Mouse (Mus musculus) heart, postnatal 25 days (tissue): ENCODE measurements around the gene Galnt16. TPM values are rescaled to one million over a fixed set of nuclear protein-coding genes. Genes with fewer than 3 reads are reported as not detected.

ENCODE experiments used
- DNase-seq: peaks from one replicate; pipeline ENCODE4 v3.0.0; 2022; ENCODE audit warnings: low spot score
- intact Hi-C: fragments of 180-260 bp; cut with DNase I; formaldehyde crosslinking; loops from one replicate; pipeline ENCODE4 v1.15.1; 2025
- total RNA-seq, 2 experiments: library from RNA; stranded (reverse); gene quantifications; 2 replicates each; pipeline ENCODE4 v1.2.3; 2021

Galnt16 gene
- total RNA-seq, 2 experiments from 2014 or later = 3.9 to 4.3 TPM

DNA sequence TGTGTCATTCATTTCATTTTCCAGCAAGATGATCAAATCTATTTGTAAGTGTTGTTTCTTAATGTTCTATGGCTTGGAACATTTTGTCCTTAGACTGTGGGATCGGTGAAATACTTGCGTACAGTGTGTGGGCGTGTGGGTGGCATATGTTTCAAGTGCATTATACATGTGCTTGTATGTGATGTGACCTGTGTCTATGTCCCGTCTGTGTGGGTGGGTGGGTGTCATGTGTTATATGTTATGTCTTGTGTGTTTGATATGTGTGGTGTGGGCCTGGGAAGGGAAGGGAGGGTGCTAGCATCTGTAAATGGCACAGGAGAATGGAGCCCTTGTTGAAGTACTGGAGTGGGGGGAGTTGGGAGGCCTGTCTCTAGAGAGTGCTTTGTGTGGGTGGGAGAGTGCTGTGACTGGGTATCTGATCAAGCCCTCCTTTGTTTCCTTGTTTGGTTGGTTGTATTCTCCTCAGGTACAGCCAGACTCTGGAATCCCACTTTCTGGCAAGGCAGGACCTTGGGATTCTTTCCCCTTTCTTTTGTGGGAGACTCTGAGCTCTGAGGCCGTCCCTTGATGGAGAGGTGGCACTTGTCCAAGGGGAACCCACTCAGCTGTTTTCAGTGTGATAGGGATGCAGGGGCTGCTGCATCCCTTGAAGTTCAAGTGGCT, 9.8 kb downstream of the Galnt16 start:
- no peak for DNase-seq
- intact Hi-C loops = no loop called here

DNA sequence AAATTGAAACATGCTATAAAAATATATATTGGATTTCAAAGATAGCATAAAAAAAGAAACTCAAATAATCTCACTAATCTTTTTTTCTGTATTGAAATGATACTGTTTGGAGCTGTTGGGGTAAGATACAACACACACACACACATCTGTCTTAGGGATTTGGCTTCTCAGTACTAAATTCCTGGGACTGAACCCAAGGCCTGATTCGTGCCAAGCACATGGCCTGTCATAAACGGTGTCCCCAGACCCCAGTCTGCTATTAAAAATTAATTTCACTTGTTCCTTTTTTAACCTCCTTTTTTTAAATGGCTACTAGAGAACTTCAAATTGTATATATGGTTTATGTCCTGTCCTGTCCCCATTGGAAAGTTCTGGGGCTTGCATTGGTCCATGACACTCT, 12.0 kb downstream of the Galnt16 start:
- intact Hi-C loops = no loop called here
- no peak for DNase-seq

DNA sequence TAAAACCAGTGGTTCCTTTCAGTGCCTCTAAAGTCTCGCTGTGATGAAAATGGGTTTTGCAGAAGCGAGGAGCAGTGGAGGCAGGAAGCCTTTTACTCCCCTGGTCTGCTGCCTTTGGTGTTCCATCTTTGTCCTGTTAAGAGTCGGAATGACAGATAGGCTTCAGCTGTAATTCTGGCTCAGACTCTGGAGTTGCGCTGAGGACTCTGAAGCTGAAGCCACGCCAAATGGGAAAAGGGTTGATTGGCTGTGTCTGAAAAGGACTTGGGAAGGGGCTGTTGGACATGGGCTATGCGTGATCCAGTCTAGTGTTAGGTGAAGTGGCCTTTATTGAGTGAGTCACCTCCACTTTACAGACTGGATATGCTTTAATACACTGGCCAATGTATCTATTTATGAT, 12.6 kb downstream of the Galnt16 start:
- DNase-seq = no peak
- intact Hi-C loops = no loop called here

DNA sequence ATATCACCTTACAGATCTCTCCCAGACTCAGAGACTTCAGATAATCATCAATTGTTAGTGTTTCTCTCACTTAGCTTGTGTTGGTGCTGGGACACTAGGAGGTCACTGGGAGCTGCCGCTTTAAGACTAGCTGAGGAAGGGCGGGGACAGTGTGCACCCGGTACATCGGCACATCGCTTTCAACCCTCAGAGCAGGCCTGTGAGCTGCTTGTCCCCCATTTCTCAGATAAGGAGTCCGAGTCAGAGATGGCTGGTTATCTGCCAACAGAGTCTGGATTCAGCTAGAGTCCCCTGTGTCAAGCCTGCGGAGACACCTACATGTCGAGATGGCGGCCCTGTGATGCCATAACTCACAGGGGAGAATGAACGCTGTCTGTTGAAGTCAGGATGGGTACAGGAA, 13.5 kb downstream of the Galnt16 start:
- intact Hi-C loops = no loop called here
- no peak for DNase-seq

DNA sequence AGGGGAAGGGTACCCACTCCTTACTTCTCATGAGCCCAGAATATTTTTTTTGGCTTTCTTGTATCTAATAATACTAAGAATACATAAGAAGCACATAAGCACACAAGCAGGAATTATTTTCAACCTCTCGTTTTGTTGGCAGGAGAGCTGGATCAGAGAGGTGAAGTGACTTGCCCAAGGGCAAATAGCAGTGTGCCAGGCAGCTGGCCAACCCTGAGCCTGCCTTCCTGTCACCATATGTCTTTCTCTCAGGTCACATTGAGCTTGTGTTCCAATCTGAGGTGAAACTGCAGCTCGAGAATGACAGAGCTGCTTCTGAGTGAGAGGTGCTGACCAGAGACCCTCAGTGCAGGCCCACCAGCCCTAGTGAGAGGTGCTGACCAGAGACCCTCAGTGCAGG, 15.8 kb downstream of the Galnt16 start:
- no peak for DNase-seq
- intact Hi-C loops = no loop called here

DNA sequence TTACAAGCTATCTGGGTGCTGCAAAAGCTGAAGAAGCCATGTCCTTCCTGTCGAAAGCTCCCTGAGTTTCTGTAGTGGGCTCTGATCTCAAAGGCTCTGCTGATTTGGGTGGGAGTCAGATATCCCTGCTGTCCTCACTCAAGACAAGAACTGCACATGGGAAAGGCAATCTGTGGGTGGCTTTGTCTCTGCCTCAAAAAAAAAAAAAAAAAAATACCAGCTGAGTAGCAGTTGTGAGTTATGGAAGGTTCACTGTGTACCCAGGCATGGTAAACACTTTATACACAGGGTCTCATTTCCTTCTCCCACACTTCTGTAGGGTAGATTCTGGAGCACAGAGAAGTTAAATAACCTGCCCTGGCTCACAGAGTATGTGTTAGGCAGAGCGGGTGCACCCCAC, 19.2 kb downstream of the Galnt16 start:
- intact Hi-C loops = no loop called here
- DNase-seq = no peak

DNA sequence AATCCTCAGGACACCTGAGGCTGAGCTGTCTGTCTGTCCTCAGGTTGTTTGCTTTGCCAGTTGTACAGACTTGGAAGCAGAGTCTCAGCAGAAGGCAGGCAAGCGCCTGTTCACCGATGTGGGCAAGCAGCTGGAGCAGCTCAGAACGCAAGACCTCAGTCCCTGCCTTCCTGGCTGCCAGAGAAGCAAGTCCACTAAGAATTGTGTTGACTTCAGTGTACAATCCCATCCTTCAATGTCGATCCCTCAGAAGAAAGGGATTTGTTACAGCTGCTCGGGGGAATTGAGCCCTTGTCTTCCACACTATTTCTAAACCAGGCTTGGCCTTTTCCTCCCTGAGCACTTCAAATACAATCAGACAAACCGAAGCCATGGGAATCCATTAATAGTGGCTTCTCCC, 20.2 kb downstream of the Galnt16 start:
- intact Hi-C loops = no loop called here
- DNase-seq = no peak

DNA sequence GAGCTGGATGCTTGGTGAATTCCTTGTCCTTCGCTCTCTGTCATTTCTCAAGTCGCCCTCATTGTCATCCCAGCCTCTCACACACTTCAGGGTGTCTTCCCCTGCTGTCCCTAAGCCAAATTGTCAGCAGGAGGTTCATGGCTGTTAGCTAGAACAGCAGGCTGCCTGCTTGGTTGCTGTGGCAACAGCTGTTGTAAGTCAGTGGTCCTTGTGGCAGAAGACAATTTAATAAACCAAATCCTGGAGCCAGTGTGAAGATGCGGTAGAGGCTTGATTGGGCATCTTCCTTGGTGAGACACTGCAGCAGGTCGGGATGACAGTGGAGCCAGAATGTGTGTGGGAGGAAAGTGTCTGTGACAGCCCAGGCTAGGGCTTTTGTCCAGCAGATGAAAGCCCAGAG, 27.2 kb downstream of the Galnt16 start:
- intact Hi-C loops = no loop called here
- DNase-seq = no peak

DNA sequence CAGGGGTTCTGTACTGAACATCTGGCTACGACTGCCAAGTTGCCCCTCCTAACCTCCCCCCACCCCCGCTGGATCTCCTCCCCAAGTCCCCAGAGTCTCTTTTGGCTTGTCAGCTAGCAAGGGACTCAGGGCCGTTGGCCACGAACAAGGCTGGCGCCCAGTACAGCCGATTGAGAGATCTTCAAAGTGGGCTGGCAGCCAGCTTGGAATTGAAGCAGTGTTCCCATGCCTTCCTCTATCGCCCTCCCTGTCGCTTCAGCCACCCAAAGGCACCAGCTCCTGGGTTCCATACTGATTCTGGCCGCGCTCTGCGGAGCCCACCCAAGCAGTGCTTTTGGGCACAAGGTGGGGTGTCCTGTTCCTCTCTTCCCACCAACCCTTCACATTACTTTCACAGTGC, 31.6 kb downstream of the Galnt16 start:
- peak; percentile 23 for DNase-seq
- intact Hi-C loops = no loop called here

DNA sequence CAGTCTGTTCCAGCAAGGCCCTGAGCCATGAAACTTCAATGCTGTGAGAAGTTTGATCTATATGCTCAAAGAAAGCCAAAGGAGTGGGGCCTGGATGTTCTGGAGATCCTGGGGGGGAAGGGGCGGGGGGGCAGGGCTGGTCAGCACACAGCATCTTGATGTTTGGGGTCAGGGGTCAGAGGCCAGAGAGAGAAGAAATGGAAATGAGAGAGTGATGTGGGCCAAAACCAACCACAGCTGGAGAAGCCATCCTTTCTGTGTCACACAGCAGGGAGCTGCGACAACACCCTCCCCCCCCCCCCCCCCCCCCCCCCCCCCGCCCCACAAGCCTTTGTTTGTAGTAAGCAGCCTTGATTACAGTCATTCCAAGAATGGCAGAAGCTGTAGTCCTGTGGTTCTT, 35.1 kb downstream of the Galnt16 start:
- intact Hi-C loops = no loop called here
- no peak for DNase-seq

DNA sequence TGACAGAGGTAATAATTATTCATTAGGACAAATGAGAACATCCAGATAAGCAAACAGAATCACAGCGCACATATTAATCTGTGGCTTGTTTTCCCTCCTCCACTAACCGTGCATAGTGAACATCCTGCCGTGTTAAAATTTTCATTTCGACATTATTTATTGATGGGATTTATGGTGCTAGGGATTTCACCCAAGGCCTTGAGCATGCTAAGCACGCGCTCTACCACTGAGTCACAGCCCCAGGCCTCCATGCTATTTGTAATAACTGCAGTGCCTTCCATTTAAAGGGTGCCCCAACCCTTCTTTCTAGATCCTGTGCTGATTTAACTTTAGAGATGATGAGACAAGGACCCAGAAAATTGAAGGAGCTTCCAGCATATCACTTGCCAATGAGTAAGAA, 36.2 kb downstream of the Galnt16 start:
- DNase-seq = no peak
- intact Hi-C loops = no loop called here

DNA sequence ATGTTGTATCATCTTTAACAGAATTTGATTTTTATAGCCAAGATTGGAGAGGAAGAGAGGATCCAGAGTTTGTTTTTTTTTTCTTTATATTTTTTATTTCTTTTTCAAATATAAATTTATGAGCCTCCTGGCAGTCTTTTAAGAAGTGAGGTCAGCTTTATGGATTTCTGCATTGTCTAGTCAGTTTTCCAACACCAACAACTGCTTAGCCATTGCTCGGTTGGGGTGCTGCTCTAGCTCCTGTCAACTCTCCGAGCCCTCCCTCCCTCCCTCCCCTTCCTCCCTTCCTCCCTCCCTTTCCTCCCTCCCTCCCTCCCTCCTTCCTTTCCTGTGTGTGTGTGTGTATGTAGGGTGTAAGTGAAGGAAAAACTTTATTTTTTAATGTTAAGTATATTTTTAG, 43.8 kb downstream of the Galnt16 start:
- no peak for DNase-seq
- intact Hi-C loops = no loop called here

DNA sequence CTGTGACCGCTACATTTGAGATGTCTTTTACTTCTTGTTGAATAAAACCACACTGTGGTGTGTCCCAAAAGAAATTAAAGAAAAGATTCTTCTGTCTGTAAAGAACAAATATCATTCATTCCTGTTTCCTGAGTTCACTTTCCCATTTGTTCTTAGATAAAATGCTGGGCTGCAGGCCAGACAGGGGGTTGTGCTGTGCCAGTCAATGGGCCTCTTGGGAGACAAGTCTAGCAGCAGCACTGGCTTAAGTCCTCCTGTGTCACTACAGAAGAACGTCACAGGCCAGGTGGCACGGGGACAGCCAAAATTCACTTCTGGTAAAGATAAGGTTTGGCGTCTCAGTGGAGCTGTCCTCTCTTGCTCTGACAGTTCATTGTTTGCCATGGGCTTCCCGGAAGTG, 44.7 kb downstream of the Galnt16 start:
- DNase-seq = peak; percentile 28
- intact Hi-C loops = no loop called here

DNA sequence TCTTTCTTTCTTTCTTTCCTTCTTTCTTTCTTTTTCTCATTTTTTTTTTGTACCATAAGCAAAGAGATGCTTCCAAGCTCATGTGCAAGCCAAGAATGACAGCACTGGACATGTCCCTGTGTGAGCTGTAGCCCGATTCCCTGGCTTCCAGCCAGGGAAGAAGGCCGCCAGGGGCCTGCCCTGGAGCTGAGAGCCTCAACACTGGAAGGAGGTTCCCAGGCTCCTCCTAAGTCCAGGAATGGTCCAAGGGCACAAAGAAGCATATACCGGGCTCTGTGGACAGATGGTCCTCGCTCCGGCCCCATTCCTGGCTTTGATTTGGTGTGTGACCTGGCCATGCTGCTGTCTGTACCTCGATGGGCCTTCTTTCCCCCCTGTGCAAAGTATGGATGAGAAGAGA, 46.9 kb downstream of the Galnt16 start:
- intact Hi-C loops = no loop called here
- peak; percentile 49 for DNase-seq

DNA sequence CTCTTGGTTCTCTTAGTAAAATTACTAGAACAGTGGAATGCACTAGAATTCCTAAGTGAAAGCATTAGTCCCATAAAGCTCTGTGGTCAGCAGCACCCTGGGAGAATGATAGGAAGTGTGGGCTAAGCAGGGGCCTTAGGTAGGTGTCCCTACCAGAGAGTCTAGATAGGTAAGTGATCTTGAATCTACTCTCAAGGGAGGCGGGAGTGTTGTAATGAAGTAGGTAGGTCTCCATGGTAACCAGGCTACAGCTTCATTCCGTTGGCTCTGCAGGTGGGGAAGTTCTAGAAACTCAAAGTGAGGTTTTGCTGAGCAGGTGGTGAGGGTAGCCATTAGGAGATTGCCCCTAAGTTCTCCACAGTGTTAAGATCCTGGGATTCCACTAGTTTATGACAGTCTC, 47.7 kb downstream of the Galnt16 start:
- intact Hi-C loops = no loop called here
- no peak for DNase-seq

DNA sequence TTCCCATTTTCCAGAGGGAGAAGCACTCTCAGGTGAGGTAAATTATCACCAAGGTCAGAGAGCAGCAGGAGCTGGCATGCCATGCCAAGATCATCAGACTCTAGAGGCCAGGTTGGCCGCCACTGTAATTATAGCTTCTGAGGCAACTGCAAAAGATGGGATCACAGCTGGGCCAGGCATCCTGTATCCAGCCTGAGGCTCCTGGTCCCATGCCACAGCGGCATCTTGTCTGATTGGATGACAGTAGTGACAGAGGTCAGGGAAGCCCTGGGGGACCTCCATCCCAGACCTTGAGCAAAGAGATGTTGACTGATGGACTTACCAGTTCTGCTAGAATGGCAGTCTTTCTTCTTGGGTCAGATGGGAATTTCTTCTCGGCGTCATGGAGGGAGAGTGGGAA, 48.4 kb downstream of the Galnt16 start:
- DNase-seq = no peak
- intact Hi-C loops = no loop called here

DNA sequence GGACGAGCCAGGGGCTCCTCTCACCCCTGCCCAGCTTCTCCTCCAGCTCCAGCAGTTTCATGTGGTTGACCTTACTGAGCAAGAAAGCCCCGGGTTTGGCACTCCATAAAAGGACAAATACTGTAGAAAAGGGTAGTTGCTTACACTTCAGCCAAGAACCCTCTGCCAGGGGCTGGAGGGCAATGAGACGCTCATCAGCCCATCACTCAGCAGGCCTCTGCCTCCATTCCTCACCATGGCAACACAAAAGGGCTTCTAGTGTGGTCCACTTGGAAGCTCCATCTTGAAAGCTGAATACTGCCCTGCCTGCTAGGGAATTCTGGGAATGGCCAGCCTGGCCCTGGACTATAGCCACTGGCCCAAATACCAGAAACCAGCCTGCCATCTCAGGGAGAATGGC, 49.3 kb downstream of the Galnt16 start:
- intact Hi-C loops = no loop called here
- no peak for DNase-seq

DNA sequence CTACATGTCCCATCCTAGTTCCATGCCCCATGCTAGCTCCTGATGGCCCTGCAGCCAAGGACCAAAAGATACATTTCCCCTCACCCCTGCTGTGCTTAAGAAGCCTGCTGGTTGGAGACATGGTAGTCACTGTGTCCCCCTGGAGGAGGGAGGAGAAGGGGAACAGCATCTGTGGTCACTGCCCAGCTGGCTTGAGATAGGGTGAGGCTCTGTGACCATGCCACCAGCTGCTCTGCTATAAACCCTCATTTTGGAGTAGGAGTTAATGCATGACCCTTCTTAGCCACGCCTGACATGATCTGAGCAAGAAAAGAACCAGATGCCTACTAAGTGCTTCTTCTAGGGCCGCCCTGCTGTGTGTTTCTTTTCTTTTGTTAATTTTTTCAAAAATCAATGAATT, 51.5 kb downstream of the Galnt16 start:
- DNase-seq = no peak

DNA sequence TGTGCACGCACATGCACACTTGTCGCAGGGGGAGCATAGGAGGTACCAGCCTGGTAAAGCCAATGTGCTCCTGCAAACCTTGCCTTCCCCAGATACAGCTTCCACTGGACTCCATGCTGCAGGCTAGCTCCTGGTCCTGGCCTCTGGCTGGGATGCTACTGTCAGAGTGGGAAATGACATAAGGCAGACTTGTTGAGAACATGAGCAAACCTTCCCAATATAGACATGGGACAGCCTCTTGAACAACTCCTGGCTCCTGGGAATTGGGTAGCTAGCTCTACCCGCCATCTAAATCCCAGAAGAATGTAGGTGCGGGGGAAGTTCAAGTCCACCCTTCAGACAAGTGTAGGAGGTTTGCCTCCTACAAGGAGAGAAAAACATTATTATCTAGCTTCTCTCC, 56.2 kb downstream of the Galnt16 start:
- no peak for DNase-seq
- intact Hi-C loops = no loop called here

More for the DNA sequence above, 51.5 kb downstream of the Galnt16 start:
- intact Hi-C loops = no loop called here

DNA sequence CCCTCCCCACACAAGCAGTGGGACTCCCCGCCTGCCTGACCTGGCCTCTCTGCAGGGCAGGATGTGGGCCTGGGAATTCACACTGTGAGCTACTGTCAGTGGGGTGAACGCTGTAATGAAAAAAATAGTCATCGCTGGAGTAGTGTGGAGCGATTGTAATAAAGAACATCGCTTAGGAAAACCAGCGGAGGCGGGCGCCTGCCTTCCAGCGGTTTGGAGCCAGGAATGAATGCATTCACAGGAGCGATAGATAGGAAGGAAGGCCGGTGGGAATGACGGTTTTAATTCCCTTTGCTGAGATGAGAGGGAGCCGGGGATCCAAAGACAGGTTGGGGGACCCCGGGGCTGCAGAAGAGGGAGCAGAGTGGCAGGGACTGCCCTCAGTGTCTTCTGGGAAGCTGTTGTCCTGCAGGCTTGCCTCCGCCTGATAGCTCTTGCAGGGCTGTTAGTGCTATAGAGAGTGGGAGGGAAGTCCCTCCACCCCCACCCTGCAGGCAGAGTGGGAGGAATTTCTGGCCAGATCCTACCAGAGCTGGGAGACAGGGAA, 56.8 kb downstream of the Galnt16 start:
- intact Hi-C loops = loop anchor here (5.0 kb wide), 3 partner anchors 58 to 418 kb away; partner anchors contain the start of gene Galnt16
- DNase-seq = no peak

DNA sequence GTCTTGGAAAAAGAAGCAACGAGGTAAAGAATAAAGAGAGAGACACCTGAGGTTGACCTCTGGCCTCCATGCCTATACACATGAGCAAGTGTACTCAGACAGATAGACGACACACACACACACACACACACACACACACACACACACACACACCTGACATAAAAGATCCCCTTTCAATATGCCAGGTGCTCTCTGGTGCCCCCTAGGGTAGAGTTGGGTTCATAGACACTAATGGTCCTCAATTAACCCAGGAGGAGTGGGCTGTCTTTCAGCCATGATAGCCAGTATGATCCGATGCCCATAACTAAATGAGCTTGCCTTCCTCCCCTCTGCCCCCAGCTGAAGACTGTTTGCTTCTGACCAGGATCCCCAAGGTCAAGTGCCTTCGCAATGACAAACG, 59.0 kb downstream of the Galnt16 start:
- intact Hi-C loops = loop anchor here (5.0 kb wide), 3 partner anchors 60 to 420 kb away; partner anchors contain the start of gene Galnt16
- no peak for DNase-seq

DNA sequence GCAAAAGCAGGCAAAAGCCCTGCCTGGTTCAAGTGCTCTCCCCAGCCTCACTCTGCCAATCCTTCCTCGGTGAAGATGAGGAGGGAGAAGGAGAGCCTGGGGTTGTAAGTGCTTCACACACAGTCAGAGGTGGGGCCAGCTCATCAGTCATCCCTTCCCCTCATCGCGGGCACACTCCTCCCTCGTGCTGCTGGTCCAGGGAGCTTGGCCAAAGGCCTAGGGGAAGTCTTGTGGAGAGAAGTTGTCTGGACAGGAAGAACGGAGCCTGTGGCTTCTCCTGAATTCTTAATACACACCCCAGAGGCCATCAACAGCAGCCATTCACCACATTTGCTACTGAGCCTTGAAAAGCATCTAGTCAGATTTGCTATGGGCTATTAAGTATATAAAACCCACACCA, 63.3 kb downstream of the Galnt16 start:
- intact Hi-C loops = no loop called here

More for the DNA sequence above, 63.3 kb downstream of the Galnt16 start:
- no peak for DNase-seq
